Mouse (Mus musculus): Measurements from ENCODE around the gene Fndc10. TPM values are rescaled to one million over a fixed set of nuclear protein-coding genes. Genes with fewer than 3 reads are reported as not detected.
"Not testable (repeated sequence)": the region's sequence is repeated elsewhere in the genome, so short reads cannot be mapped to it uniquely, and the experiment has no call there.

The Fndc10 gene
- 2.4 and 5.9 TPM in 2 replicates for polyA plus RNA-seq (2016; fragmentation: Nextera tagmentation; extraction: Ambion mirVana)

DNA sequence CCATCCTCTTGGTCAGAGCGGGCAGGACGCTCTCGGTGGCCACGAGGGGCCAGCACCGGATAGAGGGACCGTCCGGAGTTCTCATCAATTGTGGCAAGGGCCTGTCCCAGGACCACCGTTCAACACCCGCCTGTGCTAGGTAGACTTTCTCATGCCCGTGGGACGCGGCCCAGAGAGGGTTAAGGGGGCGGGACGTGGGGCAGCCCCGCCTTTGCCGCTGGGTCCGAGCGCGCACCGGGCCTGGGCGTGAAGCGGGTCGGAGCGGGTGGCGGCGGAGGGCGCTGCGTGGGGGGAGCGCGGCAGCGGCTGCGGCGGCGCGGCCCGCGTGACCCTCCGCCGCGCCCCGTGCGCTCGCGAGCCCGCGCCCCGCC lies at the start of gene Fndc10:
Gene Fndc10, plus strand, starts transcription at position 232 of the 371 bp plus-strand sequence.
- peak; percentile 81 for ATAC-seq (ENCODE audit: low FRiP score)
- Histone ChIP-seq H3K4me3 (replicated peaks) (peak within 1 kb of the TSS; percentile 79), H3K27me3 (peaks cover 50% of the 10 kb centered on the region), H3K27ac (peak within 1 kb of the TSS; percentile 71; the same call in 1 of the 2 replicates), H3K9ac (peak within 1 kb of the TSS; percentile 71), H3K36me3 (replicated peaks) (no peaks in the 10 kb centered on the region), H3K9me3 (0 out of 2 replicates have a peak, but pooled peaks cover 3% of the 10 kb centered on the region), H3K4me2 (peak within 1 kb of the TSS; percentile 88), H3K4me1 (peaks cover 23% of the 10 kb centered on the region; the same call in 1 of the 2 replicates)
- WGBS = under 1% methylated on average over 34 of the region's 47 CpGs

DNA sequence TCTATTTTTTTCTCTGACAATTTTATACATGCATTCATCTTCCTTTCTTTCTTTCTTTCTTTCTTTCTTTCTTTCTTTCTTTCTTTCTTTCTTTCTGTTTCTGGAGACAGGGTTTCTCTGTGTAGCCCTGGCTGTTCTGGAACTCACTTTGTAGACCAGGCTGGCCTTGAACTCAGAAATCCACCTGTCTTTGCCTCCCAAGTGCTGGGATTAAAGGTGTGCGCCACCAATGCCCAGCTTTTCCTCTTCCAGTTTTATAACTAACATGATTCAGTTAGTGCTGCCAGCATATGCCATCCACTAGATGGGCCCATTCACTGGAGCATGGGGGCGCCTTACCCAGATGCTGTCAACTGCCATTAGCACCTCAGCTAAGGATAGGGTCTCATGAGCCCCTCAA lies 48.8 kb upstream of the Fndc10 start, which contains the start of gene Gm10563:
Gene Gm10563, minus strand, starts transcription at position 101 of the 400 bp plus-strand sequence.
- 93% methylated on average over 2 of the region's 2 CpGs for WGBS
- not testable (repeated sequence) for H3K9me3 ChIP-seq; ATAC-seq (ENCODE audit: low FRiP score); H3K27ac ChIP-seq; H3K9ac ChIP-seq; H3K4me2 ChIP-seq; H3K4me3 ChIP-seq (replicated peaks); H3K4me1 ChIP-seq; H3K27me3 ChIP-seq
- H3K36me3 ChIP-seq (replicated peaks) = peaks cover 91% of the 10 kb centered on the region

DNA sequence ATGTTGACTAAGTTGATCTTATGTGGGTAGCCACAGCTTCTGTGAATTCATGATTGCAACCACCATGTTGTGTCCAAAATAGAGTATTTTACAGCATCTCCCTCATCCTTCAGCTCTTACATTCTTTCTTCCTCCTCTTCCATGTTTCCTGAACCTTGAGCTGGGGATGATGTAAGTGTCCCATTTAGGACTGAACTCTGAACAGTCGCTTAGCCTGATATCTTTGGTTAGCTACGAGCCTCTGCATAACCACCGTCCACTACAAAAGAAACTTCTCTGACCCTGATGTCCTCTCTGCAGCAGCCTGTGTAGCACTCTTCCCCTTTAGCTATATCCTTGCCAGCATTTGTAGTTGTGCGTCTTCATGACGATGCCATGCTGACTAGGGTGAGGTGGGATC lies 48.4 kb upstream of the Fndc10 start:
- H3K9ac ChIP-seq = no peak overlapping the region
- H3K4me2 ChIP-seq = no peak overlapping the region
- peaks cover 5% of the 10 kb centered on the region for H3K27me3 ChIP-seq
- WGBS = 94% methylated on average over 5 of the region's 5 CpGs
- H3K9me3 ChIP-seq = no peaks in the 10 kb centered on the region
- no peak overlapping the region for H3K27ac ChIP-seq
- no peaks in the 10 kb centered on the region for H3K4me1 ChIP-seq
- H3K36me3 ChIP-seq (replicated peaks) = peaks cover 91% of the 10 kb centered on the region
- ATAC-seq (ENCODE audit: low FRiP score) = no peak
- H3K4me3 ChIP-seq (replicated peaks) = no peak overlapping the region

DNA sequence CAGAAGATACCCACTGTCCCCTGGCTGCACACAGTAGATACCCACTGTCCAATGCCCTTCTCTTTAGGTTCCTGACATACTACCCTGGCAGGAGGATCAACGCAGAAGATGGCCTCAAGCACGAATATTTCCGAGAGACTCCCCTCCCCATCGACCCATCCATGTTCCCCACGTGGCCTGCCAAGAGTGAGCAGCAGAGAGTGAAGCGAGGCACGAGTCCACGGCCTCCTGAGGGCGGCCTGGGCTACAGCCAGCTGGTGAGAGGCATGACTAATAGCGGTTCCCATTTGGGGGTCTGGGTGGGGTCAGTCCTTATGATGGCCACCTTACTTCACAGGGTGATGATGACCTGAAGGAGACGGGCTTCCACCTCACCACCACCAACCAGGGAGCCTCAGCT lies 44.8 kb upstream of the Fndc10 start:
- WGBS = 91% methylated on average over 11 of the region's 11 CpGs
- ATAC-seq (ENCODE audit: low FRiP score) = no peak
- Histone ChIP-seq H3K27me3 (peaks cover 41% of the 10 kb centered on the region), H3K4me1 (peaks cover 20% of the 10 kb centered on the region), H3K36me3 (replicated peaks) (peaks cover 66% of the 10 kb centered on the region), H3K9ac (no peak overlapping the region), H3K27ac (no peak overlapping the region), H3K4me2 (no peak overlapping the region), H3K9me3 (no peaks in the 10 kb centered on the region), H3K4me3 (replicated peaks) (no peak overlapping the region)

DNA sequence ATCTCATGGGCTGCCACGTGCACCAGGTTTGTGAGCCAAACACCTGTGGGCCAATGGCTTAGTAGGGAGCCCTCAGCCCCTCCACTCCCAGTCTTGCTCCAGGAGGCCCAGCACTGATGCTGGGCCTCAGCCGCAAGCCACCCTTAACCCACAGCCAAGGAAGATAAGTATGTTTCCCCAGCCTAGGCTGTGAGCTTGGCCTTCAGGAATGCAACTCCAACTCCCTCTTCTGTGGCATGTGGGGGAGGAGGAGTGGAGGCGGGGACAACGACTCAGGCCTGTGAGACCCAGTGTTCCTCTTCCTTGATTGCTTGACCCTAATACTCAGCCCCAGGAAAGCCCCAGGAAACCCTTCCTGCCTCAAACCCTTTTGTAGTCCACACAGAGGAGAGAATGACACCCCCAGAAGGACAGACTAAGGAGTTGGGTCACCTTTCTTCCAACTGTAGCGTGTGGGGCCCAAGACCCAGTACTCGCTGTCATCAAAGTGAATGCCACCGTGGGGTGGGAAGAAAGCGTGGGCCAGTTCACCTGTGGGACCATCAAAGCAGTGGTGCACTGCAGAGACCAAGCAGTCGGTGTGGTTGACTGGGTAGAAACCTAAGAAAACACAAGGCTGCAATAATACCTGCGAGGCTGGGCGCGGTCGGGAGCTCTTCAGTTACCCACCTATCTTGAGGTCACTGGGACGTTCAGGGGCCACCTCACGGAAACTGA lies 42.4 kb upstream of the Fndc10 start:
- H3K4me3 ChIP-seq (replicated peaks) = no peak overlapping the region
- WGBS = 67% methylated on average over 15 of the region's 15 CpGs
- no peak overlapping the region for H3K27ac ChIP-seq

DNA sequence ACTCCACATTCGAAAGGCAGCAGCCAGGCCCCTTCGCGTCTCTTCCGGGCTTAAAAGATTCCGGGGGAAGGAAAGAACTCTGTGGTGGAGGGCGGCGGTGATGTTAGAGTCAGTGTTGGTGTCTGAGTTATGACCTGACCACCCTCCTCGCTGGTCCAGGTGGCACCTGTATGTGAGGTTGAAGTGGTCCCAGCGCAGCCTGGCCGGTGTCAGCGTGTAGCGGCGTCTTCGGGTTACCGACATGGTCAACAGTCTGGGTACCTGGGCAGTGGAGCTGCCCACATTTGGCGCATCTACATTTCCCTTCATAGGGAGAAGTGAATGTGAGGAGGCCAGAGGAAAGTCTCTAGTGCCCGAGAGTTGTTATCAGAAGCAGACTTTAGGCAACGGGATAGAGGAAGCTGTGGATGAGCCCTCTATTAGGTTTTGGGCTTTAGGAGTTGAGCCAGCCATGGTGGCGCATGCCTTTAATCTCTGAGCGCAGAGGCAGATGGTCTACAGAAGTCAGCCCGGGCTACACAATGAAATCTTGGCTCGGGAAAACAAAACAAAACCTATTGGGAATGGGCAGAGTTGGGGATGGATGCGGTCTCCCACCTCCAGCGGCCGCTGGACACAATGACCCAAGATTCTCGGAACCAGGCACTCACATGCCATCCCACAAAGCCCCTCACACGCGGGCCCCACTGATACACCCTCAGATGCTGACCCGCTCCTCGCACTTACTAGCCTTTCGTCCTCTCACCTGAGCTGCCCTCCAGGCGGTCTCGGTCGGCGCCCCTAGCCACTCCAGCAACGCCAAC lies 41.7 kb upstream of the Fndc10 start:
- peak overlapping the region; percentile 60 for H3K4me2 ChIP-seq
- peak overlapping the region; percentile 29 for H3K4me3 ChIP-seq (replicated peaks)
- no peaks in the 10 kb centered on the region for H3K9me3 ChIP-seq
- H3K27ac ChIP-seq = no peak overlapping the region
- peaks cover 44% of the 10 kb centered on the region for H3K36me3 ChIP-seq (replicated peaks)
- peaks cover 31% of the 10 kb centered on the region for H3K4me1 ChIP-seq
- ATAC-seq (ENCODE audit: low FRiP score) = no peak
- peaks cover 67% of the 10 kb centered on the region for H3K27me3 ChIP-seq
- 19% methylated on average over 36 of the region's 36 CpGs for WGBS
- peak overlapping the region; percentile 39; the same call in 1 of the 2 replicates for H3K9ac ChIP-seq

More for the DNA sequence above, 42.4 kb upstream of the Fndc10 start:
- Histone ChIP-seq H3K27me3 (peaks cover 65% of the 10 kb centered on the region), H3K4me2 (no peak overlapping the region), H3K36me3 (replicated peaks) (peaks cover 52% of the 10 kb centered on the region), H3K4me1 (peaks cover 31% of the 10 kb centered on the region), H3K9ac (no peak overlapping the region), H3K9me3 (no peaks in the 10 kb centered on the region)
- ATAC-seq (ENCODE audit: low FRiP score) = no peak

DNA sequence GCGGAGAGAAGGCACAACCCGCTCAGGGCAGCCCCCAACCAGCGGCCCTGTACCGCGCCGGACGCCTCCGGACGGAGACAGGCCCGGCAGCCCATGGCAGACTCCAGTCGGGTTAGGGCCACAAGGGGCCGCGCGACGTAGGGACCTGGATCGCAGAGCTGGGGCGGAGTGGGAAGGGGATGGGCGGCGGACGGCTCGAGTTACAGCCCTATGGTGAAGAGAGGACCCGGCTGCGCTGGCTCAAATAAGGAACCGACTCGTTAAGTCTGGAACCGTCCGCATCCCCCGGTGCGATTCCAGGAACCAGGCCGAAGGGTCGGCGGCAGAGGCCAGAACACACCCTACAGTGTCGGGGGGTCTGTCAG lies 41.1 kb upstream of the Fndc10 start, which contains the start of gene Mmp23:
Gene Mmp23, minus strand, starts transcription at position 299 of the 365 bp plus-strand sequence.
- Histone ChIP-seq H3K36me3 (replicated peaks) (peaks cover 38% of the 10 kb centered on the region), H3K27me3 (peaks cover 67% of the 10 kb centered on the region), H3K4me2 (peak within 1 kb of the TSS; percentile 60), H3K9me3 (no peaks in the 10 kb centered on the region), H3K27ac (no peak within 1 kb of the TSS), H3K4me3 (replicated peaks) (peak within 1 kb of the TSS; percentile 29), H3K9ac (peak within 1 kb of the TSS; percentile 39; the same call in 1 of the 2 replicates), H3K4me1 (peaks cover 31% of the 10 kb centered on the region)
- ATAC-seq (ENCODE audit: low FRiP score) = no peak
- under 1% methylated on average over 33 of the region's 33 CpGs for WGBS

DNA sequence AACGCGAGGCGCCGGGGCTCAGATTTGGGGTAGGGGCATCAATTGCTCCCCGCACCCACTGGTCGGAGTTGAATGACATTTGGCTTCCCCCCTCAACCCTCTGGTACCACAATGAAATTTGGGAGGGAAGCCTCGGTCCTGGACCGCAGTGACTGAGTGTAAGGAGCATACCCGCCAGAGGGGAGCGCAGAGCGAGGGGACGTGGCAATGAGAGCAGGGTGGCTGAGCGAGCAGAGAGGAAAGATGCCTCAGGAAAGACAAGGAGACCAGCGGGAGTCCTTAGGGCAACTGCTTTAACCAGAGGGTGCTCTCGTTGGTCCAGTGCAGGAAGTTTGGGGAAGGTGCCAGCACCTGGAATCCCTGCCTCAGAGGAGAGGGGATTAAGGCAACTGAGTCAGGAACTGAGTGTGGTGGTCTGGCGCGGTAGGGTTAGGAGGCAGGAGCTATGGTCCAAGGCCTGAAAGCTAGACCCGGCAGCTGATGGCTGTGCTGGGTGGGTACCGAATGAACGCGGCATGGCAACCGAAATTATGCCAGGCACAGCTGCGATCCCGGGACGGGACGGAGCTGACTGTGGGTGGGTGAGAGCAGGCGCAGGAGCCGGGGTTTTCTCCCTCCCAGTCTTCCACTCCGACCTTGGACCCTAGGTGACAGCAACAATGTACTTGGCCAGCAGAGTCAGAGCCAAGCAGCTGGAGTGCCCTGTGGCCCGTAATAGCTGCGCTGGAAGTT lies 40.5 kb upstream of the Fndc10 start:
- Histone ChIP-seq H3K27me3 (peaks cover 67% of the 10 kb centered on the region), H3K9me3 (no peaks in the 10 kb centered on the region), H3K36me3 (replicated peaks) (peaks cover 33% of the 10 kb centered on the region), H3K4me1 (peaks cover 31% of the 10 kb centered on the region), H3K4me3 (replicated peaks) (peak overlapping the region; percentile 29), H3K27ac (no peak overlapping the region), H3K9ac (peak overlapping the region; percentile 39; the same call in 1 of the 2 replicates), H3K4me2 (peak overlapping the region; percentile 60)
- 3% methylated on average over 31 of the region's 31 CpGs for WGBS
- no peak for ATAC-seq (ENCODE audit: low FRiP score)

DNA sequence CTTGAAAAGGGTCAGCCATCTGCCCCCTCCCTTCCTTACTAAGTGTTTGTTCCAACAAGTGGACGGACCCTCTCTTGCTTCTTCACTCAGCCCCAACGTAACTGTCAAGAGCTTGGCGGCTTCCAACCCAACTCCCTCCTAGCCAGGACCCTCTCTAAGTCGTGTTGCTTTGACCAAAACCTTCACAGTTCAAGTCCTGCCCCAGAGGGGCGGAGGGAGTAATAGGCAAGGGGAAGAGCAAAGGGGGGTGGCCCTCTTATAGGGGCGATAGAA lies 40.0 kb upstream of the Fndc10 start:
- Histone ChIP-seq H3K36me3 (replicated peaks) (peaks cover 33% of the 10 kb centered on the region), H3K9me3 (no peaks in the 10 kb centered on the region)

DNA sequence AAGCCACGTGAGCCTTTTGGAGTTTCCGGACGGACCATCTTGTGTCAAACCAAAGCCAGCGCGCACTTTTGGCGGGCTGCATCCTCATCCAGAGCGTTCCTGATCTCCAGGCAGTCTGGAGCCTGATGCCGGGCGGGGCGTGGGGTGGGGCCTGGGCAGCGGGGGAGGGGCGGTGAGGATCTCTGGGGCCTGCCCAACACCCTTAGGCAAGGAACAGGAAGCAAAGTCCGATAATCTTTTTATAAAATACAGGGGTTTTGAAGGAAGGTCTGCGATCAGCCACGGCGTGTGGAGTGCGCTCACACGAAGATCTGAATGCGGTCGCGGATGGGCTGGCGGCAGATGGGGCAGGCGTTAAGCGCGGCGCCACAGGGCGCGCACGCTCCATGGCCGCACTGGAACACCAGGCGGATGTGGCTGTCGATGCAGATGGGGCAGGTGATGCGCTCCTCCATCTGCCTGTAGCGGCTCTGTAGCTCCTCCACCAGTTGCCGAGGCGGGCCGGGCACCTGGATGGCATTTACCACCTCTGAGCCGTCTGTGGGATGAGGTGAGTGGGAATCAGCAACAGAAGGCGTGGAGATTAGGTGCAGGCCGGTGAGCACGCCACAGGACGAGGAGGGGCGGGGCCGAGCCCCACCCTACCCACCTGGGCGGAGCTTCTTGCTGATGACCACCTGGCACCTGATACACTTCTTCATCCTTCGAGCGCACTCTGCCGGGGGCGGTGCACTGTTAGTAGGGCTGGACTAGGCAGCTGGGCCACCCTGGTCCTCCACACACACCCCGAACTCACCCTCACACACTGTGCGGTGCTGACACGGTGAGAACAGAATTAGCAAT lies 39.5 kb upstream of the Fndc10 start:
- Histone ChIP-seq H3K27ac (no peak overlapping the region), H3K36me3 (replicated peaks) (peaks cover 29% of the 10 kb centered on the region), H3K27me3 (peaks cover 67% of the 10 kb centered on the region), H3K9ac (peak overlapping the region; percentile 26), H3K9me3 (no peaks in the 10 kb centered on the region), H3K4me3 (replicated peaks) (peak overlapping the region; percentile 29), H3K4me2 (peak overlapping the region; percentile 60), H3K4me1 (peaks cover 31% of the 10 kb centered on the region)
- 2% methylated on average over 52 of the region's 52 CpGs for WGBS
- ATAC-seq (ENCODE audit: low FRiP score) = peak; percentile 39

More for the DNA sequence above, 40.0 kb upstream of the Fndc10 start:
- 2% methylated on average over 6 of the region's 6 CpGs for WGBS
- H3K4me2 ChIP-seq = peak overlapping the region; percentile 60
- ATAC-seq (ENCODE audit: low FRiP score) = no peak
- H3K9ac ChIP-seq = no peak overlapping the region
- H3K27ac ChIP-seq = no peak overlapping the region
- H3K4me3 ChIP-seq (replicated peaks) = peak overlapping the region; percentile 29
- peaks cover 31% of the 10 kb centered on the region for H3K4me1 ChIP-seq
- H3K27me3 ChIP-seq = peaks cover 67% of the 10 kb centered on the region

DNA sequence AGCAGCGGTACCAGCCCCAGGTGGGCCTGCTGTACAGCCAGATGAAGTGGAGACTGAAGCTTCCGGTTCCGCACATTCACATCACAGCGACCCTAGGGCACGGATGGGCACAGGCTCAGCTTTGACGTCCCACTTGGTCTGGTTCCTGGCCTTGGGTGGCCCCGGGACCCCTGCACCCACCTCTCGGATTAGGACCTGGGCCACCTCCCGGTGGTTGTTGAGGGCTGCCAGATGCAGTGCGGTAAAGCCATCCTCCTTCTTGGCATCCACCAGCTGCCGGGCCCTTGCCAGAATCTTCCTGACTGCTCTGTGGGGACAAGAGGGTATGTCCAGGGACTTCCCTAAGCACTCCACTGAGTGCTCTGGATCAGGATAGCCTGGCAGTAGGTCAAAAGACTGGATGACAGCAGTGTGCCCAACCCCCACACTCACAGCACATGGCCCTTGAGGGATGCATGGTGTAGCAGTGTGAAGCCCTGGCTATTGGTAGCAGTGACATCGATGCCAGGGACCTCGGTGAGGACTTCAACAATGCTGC lies 37.9 kb upstream of the Fndc10 start:
- H3K4me1 ChIP-seq = peaks cover 31% of the 10 kb centered on the region
- H3K36me3 ChIP-seq (replicated peaks) = peaks cover 20% of the 10 kb centered on the region
- no peak overlapping the region for H3K9ac ChIP-seq
- H3K4me2 ChIP-seq = no peak overlapping the region
- H3K27ac ChIP-seq = no peak overlapping the region
- no peaks in the 10 kb centered on the region for H3K9me3 ChIP-seq
- H3K27me3 ChIP-seq = peaks cover 56% of the 10 kb centered on the region
- no peak overlapping the region for H3K4me3 ChIP-seq (replicated peaks)
- whole genome bisulfite sequencing = 93% methylated on average over 13 of the region's 13 CpGs
- ATAC-seq (ENCODE audit: low FRiP score) = no peak
